Mouse (Mus musculus): ENCODE results near the gene Zim1.

Zim1 gene

GRCm38 (mm10) chr7:6651221-6651620 lies 45.0 kb downstream of the Zim1 start:
- no peak for DNase-seq (ENCODE audit: low spot score)

- no peak for DNase-seq (ENCODE audit: low spot score)
Observed at GRCm38 (mm10) chr7:6650526-6650925, 45.7 kb downstream of the Zim1 start.

GRCm38 (mm10) chr7:6645821-6646220 lies 50.4 kb downstream of the Zim1 start:
- no peak for DNase-seq (ENCODE audit: low spot score)

DNA sequence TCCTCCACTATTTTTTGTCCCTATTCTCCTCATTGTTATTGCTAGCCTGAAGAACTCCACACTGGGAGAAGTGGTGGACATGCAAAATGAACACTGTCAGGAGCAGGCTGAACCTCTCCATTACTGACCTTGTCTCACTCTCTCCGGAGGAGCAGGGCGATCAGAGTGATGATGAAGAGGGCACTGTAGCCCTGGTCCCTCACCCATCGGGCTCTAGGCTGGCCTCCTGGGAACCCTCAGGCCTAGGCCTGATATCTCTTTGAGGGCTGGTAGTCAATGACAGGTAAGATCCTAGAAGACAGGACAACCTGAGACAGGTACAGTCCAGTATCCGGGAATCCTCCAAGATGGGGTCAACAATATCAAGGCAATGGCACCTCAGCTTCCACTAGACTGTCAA lies 58.2 kb downstream of the Zim1 start:
- DNase-seq (ENCODE audit: low spot score): no peak

GRCm38 (mm10) chr7:6636741-6637140 lies 59.5 kb downstream of the Zim1 start:
- DNase-seq (ENCODE audit: low spot score): no peak

- DNase-seq (ENCODE audit: low spot score): no peak
Observed at GRCm38 (mm10) chr7:6635831-6636230, 60.4 kb downstream of the Zim1 start.
